Mouse (Mus musculus) liver, embryonic 13.5 days (tissue): ENCODE results near the gene Gpx7. TPM values are rescaled to one million over a fixed set of nuclear protein-coding genes. Genes with fewer than 3 reads are reported as not detected.
A peak's percentile ranks its signal among the peaks of the same experiment; 100 is the strongest.

Experiments
- ATAC-seq: fragments of 200-750 bp; cut with Nextera tagmentation; 2 replicates; pipeline ENCODE4 v1.8.0; 2017; ENCODE audit warnings: low read depth, mild to moderate bottlenecking, moderate number of reproducible peaks, moderate library complexity
- DNase-seq: peaks from one replicate; pipeline ENCODE4 v3.0.0; 2022
- H3K27ac ChIP-seq: fragments of 300-500 bp; sonication (generic); 2 replicates; pipeline ENCODE4 v1.5.1; 2015; ENCODE audit warnings: moderate library complexity, mild to moderate bottlenecking, inconsistent platforms
- H3K27me3 ChIP-seq: fragments of 300-500 bp; sonication (generic); 2 replicates; pipeline ENCODE4 v1.6.1; 2015; ENCODE audit warnings: mild to moderate bottlenecking, inconsistent platforms
- H3K36me3 ChIP-seq: fragments of 300-500 bp; sonication (generic); 2 replicates; pipeline ENCODE4 v1.6.1; 2015; ENCODE audit warnings: mild to moderate bottlenecking, inconsistent platforms
- H3K4me1 ChIP-seq: fragments of 300-500 bp; sonication (generic); replicated peaks from 2 replicates; pipeline ENCODE4 v1.6.1; 2015; ENCODE audit warnings: inconsistent platforms
- H3K4me2 ChIP-seq: fragments of 300-500 bp; sonication (generic); 2 replicates; pipeline ENCODE4 v1.6.1; 2015; ENCODE audit warnings: inconsistent platforms, mild to moderate bottlenecking, moderate library complexity
- H3K4me3 ChIP-seq: fragments of 300-500 bp; sonication (generic); replicated peaks from 2 replicates; pipeline ENCODE4 v1.5.1; 2015; ENCODE audit warnings: mild to moderate bottlenecking, inconsistent platforms
- H3K9ac ChIP-seq: fragments of 300-500 bp; sonication (generic); 2 replicates; pipeline ENCODE4 v1.6.1; 2015; ENCODE audit warnings: mild to moderate bottlenecking, inconsistent platforms
- H3K9me3 ChIP-seq: fragments of 300-500 bp; sonication (generic); replicated peaks from 2 replicates; pipeline ENCODE4 v1.6.1; 2016; ENCODE audit warnings: inconsistent platforms
- WGBS: fragments of 180-500 bp; shearing (Covaris S2); methylation state at CpG from one replicate; pipeline ENCODE4 v1.1.7; 2015; ENCODE audit not compliant: insufficient replicate concordance; 5-methylcytosine and 5-hydroxymethylcytosine counted together
- polyA plus RNA-seq: library from polyadenylated mRNA; unstranded; fragments of >200 nt; fragmentation: Nextera tagmentation; extraction: Ambion mirVana; gene quantifications from 2 replicates; pipeline ENCODE4 v1.2.1, GENCODE M21; 2015

Gene Gpx7
- polyA plus RNA-seq, 1 experiment from 2014 or later, result 10.4 TPM

DNA sequence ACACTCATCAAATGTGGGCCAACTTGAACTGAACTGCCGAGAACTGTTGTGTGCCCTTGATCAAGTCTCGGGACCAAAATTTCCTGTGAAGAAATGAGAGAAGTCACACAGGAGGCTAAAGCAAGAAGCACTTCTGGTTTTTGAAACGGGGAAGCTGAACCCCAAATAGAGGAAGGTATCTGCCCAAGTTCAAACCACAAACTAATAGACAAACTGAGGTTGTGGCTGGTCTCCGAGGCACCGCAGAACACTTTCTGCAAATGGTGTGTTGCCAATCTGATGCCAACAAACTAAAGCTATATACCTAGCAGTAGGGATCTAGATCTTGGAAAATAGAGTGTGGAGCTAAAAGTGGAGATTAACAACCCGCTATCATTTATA lies 21.6 kb upstream of the Gpx7 start:
- peaks cover 27% of the 10 kb centered on the region; the same call in 1 of the 2 replicates for H3K27me3 ChIP-seq
- peaks cover 28% of the 10 kb centered on the region for H3K4me1 ChIP-seq
- no peaks in the 10 kb centered on the region for H3K36me3 ChIP-seq
- no peak overlapping the region for H3K27ac ChIP-seq
- no peak overlapping the region for H3K4me2 ChIP-seq
- no peak overlapping the region for H3K9ac ChIP-seq
- ATAC-seq (no peak), DNase-seq (no peak)
- no peaks in the 10 kb centered on the region for H3K9me3 ChIP-seq
- WGBS, result 25% methylated on average over 6 of the region's 6 CpGs
- H3K4me3 ChIP-seq, result no peak overlapping the region

DNA sequence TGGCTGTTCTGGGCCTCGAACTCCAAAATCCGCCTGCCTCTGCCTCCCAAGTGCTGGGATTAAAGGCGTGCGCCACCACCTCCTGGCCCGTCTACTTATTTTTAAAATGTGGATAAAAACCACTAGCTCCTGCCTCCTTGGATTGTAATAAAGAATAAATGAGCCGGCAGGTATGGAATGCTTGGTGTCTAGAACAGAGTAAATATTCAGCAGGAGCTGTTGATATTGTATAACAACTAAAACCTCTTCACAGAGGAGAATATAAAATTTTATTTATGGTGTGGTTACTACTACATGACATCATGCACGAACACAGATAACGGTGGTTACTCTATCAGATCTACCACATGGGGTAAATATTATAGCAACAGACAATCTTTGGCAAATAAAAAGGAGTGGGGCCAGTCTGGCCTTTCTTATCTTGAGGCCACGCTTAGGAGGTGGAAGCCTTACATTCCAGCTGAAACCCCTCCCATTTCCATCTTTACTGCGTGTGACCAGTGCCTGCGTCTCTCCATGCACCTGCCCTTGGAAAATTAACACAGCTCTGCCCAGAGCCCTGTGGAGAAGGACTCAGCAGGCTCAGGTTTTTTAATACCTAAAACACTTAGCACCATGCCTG lies 21.1 kb upstream of the Gpx7 start:
- Histone ChIP-seq H3K9me3 (no peaks in the 10 kb centered on the region), H3K4me3 (no peak overlapping the region), H3K4me2 (no peak overlapping the region), H3K27ac (no peak overlapping the region), H3K4me1 (peaks cover 28% of the 10 kb centered on the region), H3K9ac (no peak overlapping the region), H3K36me3 (no peaks in the 10 kb centered on the region), H3K27me3 (peaks cover 26% of the 10 kb centered on the region; the same call in 1 of the 2 replicates)
- ATAC-seq, result peak; percentile 54; the same call in 1 of the 2 replicates
- no peak for DNase-seq
- 47% methylated on average over 11 of the region's 11 CpGs for WGBS

DNA sequence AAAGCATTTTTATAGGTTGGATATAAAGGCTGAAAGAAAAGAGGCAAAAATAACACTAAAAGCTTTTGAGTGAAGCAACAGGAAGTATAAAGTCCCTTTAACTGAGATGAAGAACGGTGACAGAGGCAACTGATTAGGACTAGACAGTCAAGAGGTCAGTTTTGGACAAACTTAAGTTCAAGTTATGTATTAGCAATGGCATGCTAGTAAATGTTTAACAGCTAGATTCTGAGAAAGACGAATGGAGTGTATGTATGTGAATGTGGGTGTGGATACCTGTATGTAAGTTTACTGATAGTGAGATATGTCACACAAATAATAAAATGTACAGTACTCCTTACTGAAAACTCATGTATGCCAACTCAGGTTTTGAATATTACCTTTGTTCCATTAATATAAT lies 17.8 kb upstream of the Gpx7 start:
- H3K4me1 ChIP-seq, result peaks cover 21% of the 10 kb centered on the region
- no peaks in the 10 kb centered on the region for H3K9me3 ChIP-seq
- H3K4me2 ChIP-seq, result no peak overlapping the region
- DNase-seq, result no peak
- 35% methylated on average over 2 of the region's 2 CpGs for WGBS
- H3K4me3 ChIP-seq, result no peak overlapping the region
- no peaks in the 10 kb centered on the region for H3K36me3 ChIP-seq
- H3K27me3 ChIP-seq, result peaks cover 4% of the 10 kb centered on the region; the same call in 1 of the 2 replicates
- peak overlapping the region; percentile 54; the same call in 1 of the 2 replicates for H3K27ac ChIP-seq
- no peak for ATAC-seq
- no peak overlapping the region for H3K9ac ChIP-seq

DNA sequence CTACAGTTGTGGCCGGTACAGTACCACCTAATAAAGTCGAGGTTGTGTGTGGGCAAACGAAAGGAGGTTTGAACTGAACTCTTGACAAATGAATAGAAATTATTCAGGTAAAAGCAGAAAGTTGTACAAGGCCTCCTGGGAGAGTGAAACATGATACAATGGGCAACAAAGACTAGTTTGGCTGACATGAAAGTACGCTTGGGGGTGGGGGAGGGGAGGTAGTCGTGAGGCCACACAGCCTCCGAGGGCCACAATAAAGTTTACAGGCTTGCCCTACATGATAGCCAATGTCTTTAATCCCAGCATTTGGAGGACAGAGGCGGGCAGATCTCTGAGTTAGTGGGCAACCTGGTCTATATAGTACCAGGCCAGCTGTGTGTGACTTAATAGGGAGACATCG lies 860 bp upstream of the Gpx7 start:
- WGBS, result 38% methylated on average over 8 of the region's 8 CpGs
- H3K4me2 ChIP-seq, result no peak overlapping the region
- DNase-seq (no peak), ATAC-seq (no peak)
- peaks cover 21% of the 10 kb centered on the region for H3K4me1 ChIP-seq
- no peak overlapping the region for H3K27ac ChIP-seq
- no peak overlapping the region for H3K9ac ChIP-seq
- no peak overlapping the region for H3K4me3 ChIP-seq
- no peaks in the 10 kb centered on the region for H3K36me3 ChIP-seq
- peaks cover 41% of the 10 kb centered on the region for H3K27me3 ChIP-seq
- no peaks in the 10 kb centered on the region for H3K9me3 ChIP-seq

DNA sequence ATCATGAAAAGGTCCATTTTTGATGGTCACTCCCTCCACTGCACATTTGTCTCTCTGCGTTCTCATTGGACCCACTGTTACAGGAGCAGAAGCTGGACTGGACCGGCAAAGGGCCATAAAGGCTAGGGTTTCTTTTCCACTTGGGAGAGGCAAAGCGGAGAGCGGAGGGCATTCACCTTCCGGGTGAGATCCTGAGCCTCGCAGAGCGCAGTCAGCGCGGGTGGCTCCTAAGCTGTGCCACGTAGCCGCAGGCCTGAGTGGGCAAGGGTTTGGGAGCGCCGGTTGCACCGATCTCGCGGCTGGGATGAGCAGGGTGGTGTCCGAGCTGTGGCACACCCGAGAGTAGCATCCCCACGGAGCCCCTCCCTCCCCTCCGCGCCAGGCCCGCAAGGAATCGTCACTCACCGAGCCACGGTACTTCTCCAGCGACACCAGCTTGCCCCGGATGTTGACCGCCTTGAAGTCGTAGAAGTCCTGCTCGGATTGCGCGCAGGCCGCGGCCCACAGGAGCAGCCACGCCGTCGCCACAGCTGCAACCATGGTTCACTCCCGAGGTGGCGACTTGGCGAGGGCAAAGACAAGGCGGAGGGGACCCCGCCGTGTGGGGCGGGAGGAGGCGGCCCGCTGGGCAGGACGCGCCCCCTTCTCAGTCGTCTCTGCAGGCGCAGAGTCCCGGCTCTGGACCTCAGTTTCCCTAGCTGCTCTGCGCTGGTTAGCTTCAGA lies 462 bp downstream of the Gpx7 start:
- Histone ChIP-seq H3K4me3 (peak overlapping the region; percentile 51), H3K4me2 (peak overlapping the region; percentile 65), H3K36me3 (no peaks in the 10 kb centered on the region), H3K27ac (peak overlapping the region; percentile 23; the same call in 1 of the 2 replicates), H3K4me1 (peaks cover 21% of the 10 kb centered on the region), H3K9ac (peak overlapping the region; percentile 58), H3K27me3 (peaks cover 41% of the 10 kb centered on the region), H3K9me3 (no peaks in the 10 kb centered on the region)
- WGBS, result 5% methylated on average over 52 of the region's 52 CpGs
- DNase-seq (no peak), ATAC-seq (no peak)

DNA sequence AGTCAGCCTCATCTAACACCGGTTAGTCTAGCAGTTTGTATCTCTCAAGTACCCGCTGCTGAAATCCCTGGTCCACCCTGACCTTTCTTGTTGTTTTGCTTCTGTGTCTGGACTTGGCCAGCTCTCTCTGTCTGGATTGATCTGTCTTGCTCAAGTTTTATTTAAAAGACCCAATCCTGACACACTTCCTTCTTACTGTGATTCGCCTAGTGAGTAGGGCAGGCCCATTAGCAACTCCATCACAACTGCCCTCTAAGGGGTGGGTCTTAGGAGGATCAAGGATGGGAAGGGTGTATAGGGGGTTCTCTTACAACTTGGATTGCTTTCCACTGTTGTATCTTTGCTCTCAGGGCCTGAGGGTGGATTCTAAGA lies 1.0 kb downstream of the Gpx7 start:
- Histone ChIP-seq H3K9ac (0 out of 2 replicates have a peak overlapping the region, but pooled peaks have one; percentile 58), H3K36me3 (no peaks in the 10 kb centered on the region), H3K4me2 (peak overlapping the region; percentile 65), H3K27me3 (peaks cover 41% of the 10 kb centered on the region), H3K4me1 (peaks cover 21% of the 10 kb centered on the region), H3K27ac (0 out of 2 replicates have a peak overlapping the region, but pooled peaks have one; percentile 23), H3K4me3 (peak overlapping the region; percentile 51; the same call in 1 of the 2 replicates), H3K9me3 (no peaks in the 10 kb centered on the region)
- DNase-seq (no peak), ATAC-seq (no peak; the same call in 1 of the 2 replicates)
- 65% methylated on average over 3 of the region's 3 CpGs for WGBS

DNA sequence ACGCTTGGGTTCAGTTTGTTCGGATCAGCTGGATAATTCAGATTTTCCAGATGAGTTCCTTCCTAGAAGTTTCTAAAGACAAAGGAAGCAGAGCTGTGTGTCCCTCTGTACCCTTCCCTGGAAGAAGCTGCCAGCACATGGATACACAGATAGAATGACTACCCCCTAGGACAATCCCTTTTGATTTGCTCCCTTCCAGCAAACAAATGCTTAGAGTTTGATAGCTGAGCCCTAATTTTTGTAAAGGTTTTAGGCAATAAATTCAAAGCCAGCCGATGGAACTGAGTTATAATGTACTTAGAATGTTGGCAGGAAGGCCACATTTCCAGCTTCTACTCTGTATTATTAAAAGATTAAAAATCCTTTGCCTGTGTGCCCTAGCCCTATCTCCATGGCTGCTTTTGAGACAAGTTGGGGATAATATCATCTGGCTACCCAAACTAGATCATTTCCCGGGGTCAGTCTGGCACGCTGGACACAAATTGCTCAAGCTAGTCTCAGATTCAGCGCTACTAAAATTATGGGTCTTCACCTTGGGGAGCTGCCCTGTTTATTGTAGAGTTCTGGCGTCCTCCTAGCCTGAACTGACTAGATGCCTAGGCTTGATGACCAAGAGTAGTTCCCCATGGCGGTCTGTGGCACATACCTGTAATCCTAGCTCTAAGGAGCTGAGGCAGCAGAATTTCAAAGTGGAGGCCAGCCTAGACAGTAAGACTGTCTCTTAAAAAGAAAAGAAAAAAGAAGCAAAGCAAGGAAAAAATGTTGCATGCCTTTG lies 2.7 kb downstream of the Gpx7 start:
- Histone ChIP-seq H3K27ac (no peak overlapping the region), H3K4me2 (no peak overlapping the region), H3K27me3 (peaks cover 41% of the 10 kb centered on the region), H3K36me3 (no peaks in the 10 kb centered on the region), H3K4me1 (peaks cover 21% of the 10 kb centered on the region), H3K9ac (no peak overlapping the region), H3K4me3 (no peak overlapping the region), H3K9me3 (no peaks in the 10 kb centered on the region)
- ATAC-seq (no peak), DNase-seq (no peak)
- WGBS, result 75% methylated on average over 8 of the region's 8 CpGs

DNA sequence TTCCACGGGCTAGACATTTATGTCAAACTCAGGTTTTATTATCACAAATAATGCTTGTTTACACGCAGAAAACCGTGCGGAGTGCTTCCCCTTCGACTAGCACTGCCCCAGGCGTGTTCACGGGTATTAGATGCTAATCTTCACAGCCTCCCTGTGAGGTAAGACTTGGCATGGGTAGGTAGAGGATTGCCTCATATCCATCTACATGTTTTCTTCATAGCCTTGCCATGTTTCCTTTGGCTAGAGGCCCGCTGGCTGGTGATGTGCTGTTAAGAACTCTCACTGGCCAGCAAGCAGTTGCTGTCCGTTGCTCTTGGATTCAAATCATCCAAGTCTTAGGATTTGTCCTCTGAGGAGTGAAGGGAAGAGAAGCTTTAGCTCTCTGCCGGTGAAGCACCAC lies 6.4 kb downstream of the Gpx7 start:
- 70% methylated on average over 10 of the region's 10 CpGs for WGBS
- DNase-seq (no peak), ATAC-seq (no peak)

DNA sequence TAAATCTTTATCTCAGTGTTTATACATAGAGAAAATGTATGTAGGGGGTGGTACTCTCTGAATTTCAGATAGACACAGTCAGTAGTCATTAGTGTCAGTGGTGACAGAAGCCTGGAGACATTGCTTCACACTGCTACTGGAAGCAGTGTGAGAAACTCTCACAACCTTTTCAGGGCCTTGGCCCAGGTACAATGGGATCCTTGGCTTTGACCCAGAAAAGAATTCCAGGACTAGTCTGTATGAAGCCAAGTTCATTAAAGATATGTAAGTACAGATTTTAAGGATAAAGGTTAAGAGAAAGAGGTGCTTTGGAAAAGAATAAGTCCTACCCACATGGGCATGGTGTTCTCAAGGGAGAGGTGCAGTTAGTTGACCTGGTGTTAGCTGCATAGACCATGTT lies 12.5 kb downstream of the Gpx7 start:
- H3K27me3 ChIP-seq, result no peaks in the 10 kb centered on the region
- H3K9me3 ChIP-seq, result no peaks in the 10 kb centered on the region
- ATAC-seq (no peak), DNase-seq (no peak)
- H3K4me3 ChIP-seq, result no peak overlapping the region
- no peaks in the 10 kb centered on the region for H3K36me3 ChIP-seq
- no peaks in the 10 kb centered on the region for H3K4me1 ChIP-seq
- H3K27ac ChIP-seq, result no peak overlapping the region
- H3K4me2 ChIP-seq, result no peak overlapping the region
- no peak overlapping the region for H3K9ac ChIP-seq

More for the DNA sequence above, 6.4 kb downstream of the Gpx7 start:
- Histone ChIP-seq H3K36me3 (no peaks in the 10 kb centered on the region), H3K4me1 (no peaks in the 10 kb centered on the region), H3K9me3 (no peaks in the 10 kb centered on the region), H3K9ac (no peak overlapping the region), H3K4me3 (no peak overlapping the region), H3K27me3 (peaks cover 15% of the 10 kb centered on the region; the same call in 1 of the 2 replicates), H3K4me2 (no peak overlapping the region), H3K27ac (no peak overlapping the region)

DNA sequence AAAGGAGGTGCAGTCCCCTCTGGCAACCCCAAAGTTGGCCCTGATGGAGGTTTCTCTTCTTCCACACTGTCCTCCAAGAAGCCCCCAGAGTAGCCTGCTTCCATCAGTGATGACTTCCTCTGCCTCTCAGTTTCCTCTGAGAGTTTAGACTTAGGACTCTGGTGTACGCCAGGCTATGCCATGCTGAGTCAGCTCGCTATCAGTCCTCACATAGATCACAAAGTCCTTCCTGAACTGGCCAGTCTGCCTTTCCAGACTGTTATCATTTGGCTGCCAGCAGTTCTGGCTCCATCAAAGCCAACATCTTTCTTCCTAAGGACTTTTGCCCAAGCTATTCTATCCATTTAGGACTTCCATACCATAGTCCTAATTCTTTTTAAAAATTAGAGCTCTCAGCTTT lies 14.2 kb downstream of the Gpx7 start:
- DNase-seq (no peak), ATAC-seq (peak; percentile 43; the same call in 1 of the 2 replicates)
- Histone ChIP-seq H3K4me1 (no peaks in the 10 kb centered on the region), H3K9ac (no peak overlapping the region), H3K36me3 (no peaks in the 10 kb centered on the region), H3K27ac (no peak overlapping the region), H3K4me2 (no peak overlapping the region), H3K4me3 (no peak overlapping the region), H3K9me3 (no peaks in the 10 kb centered on the region), H3K27me3 (no peaks in the 10 kb centered on the region)
- 8% methylated on average over 2 of the region's 2 CpGs for whole genome bisulfite sequencing

DNA sequence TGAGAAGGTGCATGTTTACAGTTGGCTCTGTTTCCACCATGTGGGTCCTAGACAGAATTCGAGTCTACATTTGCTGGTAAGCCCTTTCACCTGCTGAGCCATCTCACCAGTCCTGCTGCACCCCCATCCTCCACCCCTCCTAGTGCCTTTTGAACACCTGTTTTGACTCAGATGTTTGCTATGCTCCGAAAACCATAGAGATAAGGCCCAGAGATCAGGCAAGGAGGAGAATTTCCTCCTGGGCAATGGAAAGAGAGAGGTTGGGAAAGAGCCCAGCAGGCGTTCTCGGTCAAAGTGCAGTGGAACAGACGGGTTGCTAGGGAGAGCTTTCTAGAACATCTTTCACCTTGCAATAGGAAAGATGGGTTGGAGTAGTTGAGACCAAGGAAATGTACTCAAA lies 15.6 kb downstream of the Gpx7 start:
- H3K9me3 ChIP-seq, result no peaks in the 10 kb centered on the region
- H3K27ac ChIP-seq, result no peak overlapping the region
- no peak overlapping the region for H3K4me3 ChIP-seq
- H3K36me3 ChIP-seq, result no peaks in the 10 kb centered on the region
- WGBS, result 57% methylated on average over 5 of the region's 5 CpGs
- H3K27me3 ChIP-seq, result peaks cover 8% of the 10 kb centered on the region; the same call in 1 of the 2 replicates
- no peaks in the 10 kb centered on the region for H3K4me1 ChIP-seq
- H3K4me2 ChIP-seq, result no peak overlapping the region
- DNase-seq (no peak), ATAC-seq (no peak)
- no peak overlapping the region for H3K9ac ChIP-seq
